Mouse (Mus musculus): ENCODE measurements around the gene Armc12.

DNA sequence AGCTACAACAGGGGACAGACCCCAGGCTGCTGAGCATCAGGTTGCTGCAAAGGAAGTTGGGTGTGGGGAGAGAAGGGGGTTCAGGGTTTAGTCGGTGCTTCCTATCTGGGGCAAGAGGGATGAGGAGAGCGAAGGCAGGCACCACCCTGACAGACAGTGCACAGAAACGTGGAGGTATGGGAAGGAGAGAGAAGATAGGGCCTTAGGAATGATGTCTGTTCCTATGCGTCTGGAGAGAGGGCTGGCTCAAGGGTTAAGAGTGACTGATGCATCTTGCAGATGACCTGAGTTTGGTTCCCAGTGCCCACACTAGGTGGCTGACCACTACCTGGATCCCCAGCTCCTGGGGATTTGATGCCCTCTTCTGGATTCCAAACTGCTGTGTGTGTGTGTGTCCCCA is 13.7 kb upstream of the Armc12 start:
- TF ChIP-seq CTCF (IDR thresholded peaks at IDR 0.05; ENCODE audit: control insufficient read depth, insufficient read depth, insufficient read length) (no peak), MYOG (IDR thresholded peaks at IDR 0.05; ENCODE audit: control insufficient read depth, extremely low read depth, insufficient read length) (no peak)

Data from C2C12 (cell line).